Mouse (Mus musculus) ES-E14 (cell line): Measurements from ENCODE around the gene Vps13d. TPM values are rescaled to one million over a fixed set of nuclear protein-coding genes. Genes with fewer than 3 reads are reported as not detected.

Source experiments
- DNase-seq: peaks from one replicate; pipeline ENCODE4 v3.0.0-alpha.2; 2013; ENCODE audit warnings: low read depth, low spot score
- H3K27ac ChIP-seq: 2 replicates; pipeline ENCODE4 v1.5.1; 2012; ENCODE audit warnings: low read depth, mild to moderate bottlenecking, low read length, moderate library complexity, mixed read lengths; ENCODE audit not compliant: poor library complexity, insufficient read depth, severe bottlenecking
- H3K36me3 ChIP-seq: 2 replicates; pipeline ENCODE4 v1.6.1; 2012; ENCODE audit warnings: mild to moderate bottlenecking, low read length, moderate library complexity, mixed read lengths; ENCODE audit not compliant: control insufficient read depth, poor library complexity, insufficient read depth, severe bottlenecking
- H3K4me1 ChIP-seq, 2 experiments: fragments of 150-350 bp in 1 of 2; sonication (generic) in 1 of 2; 2 replicates each; pipeline ENCODE4 v1.6.1; 2012; ENCODE audit warnings: low read length in 2 of 2, mild to moderate bottlenecking in 1 of 2, mixed read lengths in 1 of 2; ENCODE audit not compliant: control insufficient read depth in 2 of 2, insufficient read depth in 2 of 2, poor library complexity in 1 of 2
- H3K4me3 ChIP-seq, 2 experiments: fragments of 150-350 bp in 1 of 2; sonication (generic) in 1 of 2; 2 replicates each; pipeline ENCODE4 v1.5.1; 2012; ENCODE audit warnings: low read length in 2 of 2, low read depth in 1 of 2, mild to moderate bottlenecking in 1 of 2, mixed read lengths in 1 of 2; ENCODE audit not compliant: insufficient read depth in 1 of 2, poor library complexity in 1 of 2, severe bottlenecking in 1 of 2
- H3K9ac ChIP-seq: 2 replicates; pipeline ENCODE4 v1.6.1; 2012; ENCODE audit warnings: low read depth, mild to moderate bottlenecking, low read length, mixed read lengths; ENCODE audit not compliant: poor library complexity, insufficient read depth, severe bottlenecking
- H3K9me3 ChIP-seq: fragments of 150-350 bp; sonication (generic); 2 replicates; pipeline ENCODE4 v1.6.1; 2012; ENCODE audit warnings: low read depth, mild to moderate bottlenecking, low read length; ENCODE audit not compliant: control insufficient read depth, insufficient read depth
- CHD2 ChIP-seq: IDR thresholded peaks from 2 replicates; pipeline ENCODE4 v1.6.1; 2014; ENCODE audit warnings: mild to moderate bottlenecking, low read depth, low read length, inconsistent platforms
- HCFC1 ChIP-seq: IDR thresholded peaks from 2 replicates; pipeline ENCODE4 v1.6.1; 2012; ENCODE audit warnings: low read length, inconsistent platforms, borderline replicate concordance; ENCODE audit not compliant: insufficient read depth
- MAFK ChIP-seq: IDR thresholded peaks from 2 replicates; pipeline ENCODE4 v1.6.1; 2014; ENCODE audit warnings: mild to moderate bottlenecking, low read depth, low read length, inconsistent platforms; ENCODE audit not compliant: insufficient read depth
- ZC3H11A ChIP-seq: IDR thresholded peaks from 2 replicates; pipeline ENCODE4 v1.6.1; 2012; ENCODE audit warnings: low read depth, mild to moderate bottlenecking, inconsistent platforms, low read length, borderline replicate concordance
- ZNF384 ChIP-seq: IDR thresholded peaks from 2 replicates; pipeline ENCODE4 v1.6.1; 2012; ENCODE audit warnings: low read depth, low read length, inconsistent platforms
- in situ Hi-C, 2 experiments: fragments of 600-800 bp; cut with MboI; formaldehyde crosslinking; loops; one replicate each; pipeline ENCODE4 v1.15.1; 2025; ENCODE audit warnings: low sequenced_read_pairs in 2 of 2, inconsistent platforms in 1 of 2; ENCODE audit not compliant: unreplicated experiment in 2 of 2
- total RNA-seq: library from RNA; depleted of rRNA; stranded (reverse); fragments of 300-350 nt; gene quantifications from 2 replicates; pipeline ENCODE4 v1.2.3, GENCODE M21; 2012

Gene Vps13d
- total RNA-seq, 1 experiment = 15.3 TPM

- Histone ChIP-seq H3K9me3 (no peaks in the 10 kb centered on the region), H3K9ac (no peak overlapping the region), H3K4me3 (no peak overlapping the region), H3K27ac (no peak overlapping the region), H3K36me3 (peaks cover 4% of the 10 kb centered on the region; the same call in 1 of the 2 replicates), H3K4me1 (peaks cover 2 to 23% of the 10 kb centered on the region in 2 experiments; a peak in 2 of 4 replicates)
- TF ChIP-seq CHD2 (no peak), ZC3H11A (no peak), ZNF384 (no peak), MAFK (no peak)
- DNase-seq = no peak
- in situ Hi-C loops = no loop called here
These were observed 197.6 kb downstream of the Vps13d start for GRCm38 (mm10) chr4:144996996-144997820.

- no peak overlapping the region for H3K9ac ChIP-seq
- in situ Hi-C loops = no loop called here
- no peak for TF ChIP-seq HCFC1
- DNase-seq = no peak
- H3K4me1 ChIP-seq = peaks cover 2 to 26% of the 10 kb centered on the region in 2 experiments; a peak in 2 of 4 replicates
- peaks cover 4% of the 10 kb centered on the region; the same call in 1 of the 2 replicates for H3K36me3 ChIP-seq
- H3K9me3 ChIP-seq = no peaks in the 10 kb centered on the region
- no peak overlapping the region for H3K4me3 ChIP-seq
- no peak overlapping the region for H3K27ac ChIP-seq
These were observed 199.0 kb downstream of the Vps13d start for GRCm38 (mm10) chr4:144995826-144996225.

GRCm38 (mm10) chr4:144993047-144993917 is 201.5 kb downstream of the Vps13d start:
- no peak overlapping the region for H3K27ac ChIP-seq
- H3K9ac ChIP-seq = no peak overlapping the region
- TF ChIP-seq HCFC1 (no peak), MAFK (no peak), ZNF384 (no peak), CHD2 (no peak), ZC3H11A (no peak)
- H3K36me3 ChIP-seq = peaks cover 4% of the 10 kb centered on the region; the same call in 1 of the 2 replicates
- in situ Hi-C loops = no loop called here
- H3K4me1 ChIP-seq = peaks cover 0 to 20% of the 10 kb centered on the region in 2 experiments; a peak in 2 of 4 replicates
- H3K9me3 ChIP-seq = no peaks in the 10 kb centered on the region
- H3K4me3 ChIP-seq = no peak overlapping the region
- no peak for DNase-seq

GRCm38 (mm10) chr4:144992413-144992812 is 202.4 kb downstream of the Vps13d start:
- peaks cover 4% of the 10 kb centered on the region; the same call in 1 of the 2 replicates for H3K36me3 ChIP-seq
- H3K9ac ChIP-seq = no peak overlapping the region
- H3K4me1 ChIP-seq = peaks cover 0 to 18% of the 10 kb centered on the region in 2 experiments; a peak in 2 of 4 replicates
- TF ChIP-seq HCFC1 = no peak
- TF ChIP-seq ZC3H11A = no peak
- peak; percentile 53 for DNase-seq
- in situ Hi-C loops = no loop called here
- no peak overlapping the region for H3K4me3 ChIP-seq
- H3K9me3 ChIP-seq = no peaks in the 10 kb centered on the region
- peak overlapping the region; percentile 54 for H3K27ac ChIP-seq
